Mouse (Mus musculus) erythroblast, embryonic 14.5 days (primary cell): Measurements from ENCODE around the gene Myo18a. TPM values are rescaled to one million over a fixed set of nuclear protein-coding genes. Genes with fewer than 3 reads are reported as not detected.
"Not testable (repeated sequence)": the region's sequence is repeated elsewhere in the genome, so short reads cannot be mapped to it uniquely, and the experiment has no call there.

Source experiments
- H3K27me3 ChIP-seq: 2 replicates; pipeline ENCODE4 v1.6.1; 2012; ENCODE audit warnings: inconsistent platforms; ENCODE audit not compliant: control insufficient read depth
- H3K36me3 ChIP-seq: 2 replicates; pipeline ENCODE4 v1.6.1; 2012; ENCODE audit warnings: mild to moderate bottlenecking, inconsistent platforms; ENCODE audit not compliant: control insufficient read depth
- H3K4me1 ChIP-seq: 2 replicates; pipeline ENCODE4 v1.6.1; 2012; ENCODE audit warnings: inconsistent platforms; ENCODE audit not compliant: control insufficient read depth
- H3K4me3 ChIP-seq: replicated peaks from 2 replicates; pipeline ENCODE3; 2012; ENCODE audit warnings: moderate library complexity, mild to moderate bottlenecking, inconsistent platforms
- H3K9me3 ChIP-seq: 2 replicates; pipeline ENCODE4 v1.6.1; 2012; ENCODE audit warnings: low read length, inconsistent platforms, mixed read lengths; ENCODE audit not compliant: control insufficient read depth
- GATA1 ChIP-seq: IDR thresholded peaks from 2 replicates; pipeline ENCODE4 v1.6.1; 2012; ENCODE audit warnings: low read length, inconsistent platforms, mixed read lengths
- TAL1 ChIP-seq: IDR thresholded peaks from 3 replicates; pipeline ENCODE4 v1.6.1; 2012; ENCODE audit warnings: low read length, inconsistent platforms, mixed read lengths
- polyA plus RNA-seq: library from polyadenylated mRNA; stranded (reverse); fragments of >175 nt; gene quantifications from 2 replicates; pipeline ENCODE4 v1.2.3, GENCODE M21; 2012

Myo18a gene
- polyA plus RNA-seq, 1 experiment, result 5.1 TPM

DNA sequence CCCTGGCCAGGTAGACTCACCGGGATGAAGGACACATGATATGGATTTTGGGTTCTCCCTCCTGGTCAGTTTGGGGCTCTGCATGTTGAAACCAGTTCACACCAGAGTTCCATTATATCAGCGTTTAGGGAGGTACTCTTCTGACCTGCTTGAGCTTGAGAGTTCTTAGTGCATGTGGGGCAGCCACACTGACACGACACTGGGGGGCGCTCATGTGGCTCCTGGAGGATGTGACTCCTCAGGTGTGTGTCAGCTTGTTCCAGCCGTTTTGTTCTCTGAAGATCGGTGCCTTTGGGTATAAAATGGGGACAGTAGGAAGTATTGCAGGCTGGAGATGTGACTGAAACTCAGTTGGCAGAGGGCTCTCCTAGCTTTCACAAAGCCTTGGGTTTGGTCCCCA lies 19.1 kb upstream of the Myo18a start:
- Histone ChIP-seq H3K4me1 (peaks cover 34% of the 10 kb centered on the region), H3K36me3 (no peaks in the 10 kb centered on the region), H3K9me3 (no peaks in the 10 kb centered on the region), H3K4me3 (no peak overlapping the region), H3K27me3 (peaks cover 5% of the 10 kb centered on the region; the same call in 1 of the 2 replicates)
- TF ChIP-seq TAL1 (no peak), GATA1 (no peak)

DNA sequence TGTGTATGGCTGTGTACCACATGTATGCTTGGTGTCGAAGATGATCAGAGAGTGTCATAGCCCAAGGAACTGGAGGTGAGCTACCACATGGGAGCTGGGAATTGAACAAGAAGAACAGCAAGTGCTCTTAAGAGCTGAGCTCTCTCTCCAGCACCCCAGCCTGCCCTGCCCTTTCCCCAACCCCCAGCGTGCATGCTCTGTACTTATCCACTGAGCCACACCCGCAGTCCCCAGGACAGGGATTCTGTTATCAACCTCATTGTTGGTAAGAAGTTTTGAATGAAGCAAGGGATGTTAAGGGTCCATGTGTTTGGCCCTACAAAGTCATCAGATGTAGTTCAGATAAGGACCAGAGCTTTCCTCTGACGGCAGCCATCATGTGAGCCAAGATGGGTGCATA lies 16.4 kb upstream of the Myo18a start:
- H3K27me3 ChIP-seq, result peaks cover 2% of the 10 kb centered on the region; the same call in 1 of the 2 replicates
- H3K36me3 ChIP-seq, result no peaks in the 10 kb centered on the region
- TF ChIP-seq TAL1, result no peak
- no peak for TF ChIP-seq GATA1
- H3K9me3 ChIP-seq, result no peaks in the 10 kb centered on the region
- no peak overlapping the region for H3K4me3 ChIP-seq
- peaks cover 47% of the 10 kb centered on the region for H3K4me1 ChIP-seq

DNA sequence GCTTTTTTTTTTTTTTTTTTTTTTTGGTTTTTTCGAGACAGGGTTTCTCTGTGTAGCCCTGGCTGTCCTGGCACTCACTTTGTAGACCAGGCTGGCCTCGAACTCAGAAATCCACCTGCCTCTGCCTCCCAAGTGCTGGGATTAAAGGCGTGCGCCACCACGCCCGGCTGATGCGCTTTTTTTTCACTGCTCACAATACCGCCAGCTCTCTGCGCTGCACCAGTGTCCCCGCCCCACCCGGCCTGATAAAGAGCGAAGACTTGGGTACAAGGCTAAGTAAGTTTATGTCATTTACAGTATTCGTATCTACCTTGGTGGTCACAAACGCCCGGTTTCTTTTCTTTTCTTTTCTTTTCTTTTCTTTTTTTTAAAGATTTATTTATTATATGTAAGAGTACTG lies 15.9 kb upstream of the Myo18a start:
- H3K27me3 ChIP-seq, H3K4me3 ChIP-seq, H3K36me3 ChIP-seq, H3K9me3 ChIP-seq: not testable (repeated sequence)
- peaks cover 52% of the 10 kb centered on the region for H3K4me1 ChIP-seq

DNA sequence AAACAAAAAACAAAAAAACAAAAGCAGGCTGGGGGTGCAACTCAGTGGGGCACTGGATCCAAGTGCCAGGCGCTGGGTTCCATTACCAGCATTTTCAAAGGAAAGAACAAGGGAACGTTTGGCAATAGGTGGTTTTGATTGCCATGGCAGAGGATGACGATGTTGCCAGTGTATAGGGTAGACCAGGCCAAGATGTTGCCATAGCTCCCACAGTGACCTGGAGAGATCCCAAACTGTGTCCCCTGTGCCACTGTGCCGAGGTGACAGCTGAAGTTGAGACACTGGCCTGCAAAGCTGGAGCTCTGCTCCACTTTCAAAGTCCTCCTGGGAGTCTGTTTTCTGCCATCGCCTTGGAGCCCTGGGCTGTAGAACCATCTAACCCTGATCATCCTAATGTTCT lies 14.1 kb upstream of the Myo18a start:
- H3K9me3 ChIP-seq, result no peaks in the 10 kb centered on the region
- H3K4me3 ChIP-seq, result no peak overlapping the region
- peaks cover 67% of the 10 kb centered on the region for H3K4me1 ChIP-seq
- H3K27me3 ChIP-seq, result no peaks in the 10 kb centered on the region
- no peaks in the 10 kb centered on the region for H3K36me3 ChIP-seq
- no peak for TF ChIP-seq TAL1
- no peak for TF ChIP-seq GATA1

DNA sequence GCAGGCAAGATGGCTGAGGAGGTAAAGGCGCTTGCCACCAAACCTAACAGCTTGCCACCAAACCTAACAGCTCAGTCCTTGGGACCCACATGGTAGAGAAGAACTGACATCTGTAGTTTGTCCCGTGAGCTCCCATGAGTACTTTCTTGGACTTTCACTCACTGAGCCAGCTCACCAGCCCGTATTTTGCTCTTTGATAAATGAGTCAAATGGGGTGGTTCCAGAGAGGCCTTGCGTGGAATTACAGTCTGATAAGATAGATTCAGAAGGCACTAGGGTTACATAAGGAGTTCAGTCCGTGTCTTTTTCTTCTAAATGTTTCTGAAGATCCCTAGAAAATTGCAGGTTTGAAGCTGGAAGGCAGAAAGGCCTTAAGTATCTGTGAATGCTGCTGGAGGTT lies 10.5 kb upstream of the Myo18a start:
- no peaks in the 10 kb centered on the region for H3K9me3 ChIP-seq
- no peaks in the 10 kb centered on the region for H3K36me3 ChIP-seq
- peak overlapping the region; percentile 51 for H3K4me3 ChIP-seq
- no peaks in the 10 kb centered on the region for H3K27me3 ChIP-seq
- no peak for TF ChIP-seq TAL1
- no peak for TF ChIP-seq GATA1
- H3K4me1 ChIP-seq, result peaks cover 63% of the 10 kb centered on the region

DNA sequence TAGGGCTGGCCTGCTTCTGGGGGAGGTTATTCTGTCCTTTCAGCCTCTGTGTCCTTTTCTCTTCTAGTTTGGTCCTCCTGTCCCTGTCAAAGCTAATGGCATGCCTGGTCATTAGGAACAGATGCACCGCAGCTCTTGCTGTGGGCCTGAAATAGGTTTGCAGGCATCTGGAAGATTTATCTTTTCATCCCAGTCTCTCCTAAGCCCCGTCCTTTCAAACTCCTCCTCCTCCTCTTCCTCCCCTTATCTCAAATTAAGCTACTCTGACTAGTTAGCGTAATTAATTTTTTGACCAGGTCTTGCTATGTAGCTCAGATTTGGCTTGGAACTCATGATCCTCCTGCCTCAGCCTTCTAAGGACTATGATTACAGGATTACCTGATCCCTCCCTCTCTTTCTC lies 9.6 kb upstream of the Myo18a start:
- H3K4me1 ChIP-seq, result peaks cover 56% of the 10 kb centered on the region

DNA sequence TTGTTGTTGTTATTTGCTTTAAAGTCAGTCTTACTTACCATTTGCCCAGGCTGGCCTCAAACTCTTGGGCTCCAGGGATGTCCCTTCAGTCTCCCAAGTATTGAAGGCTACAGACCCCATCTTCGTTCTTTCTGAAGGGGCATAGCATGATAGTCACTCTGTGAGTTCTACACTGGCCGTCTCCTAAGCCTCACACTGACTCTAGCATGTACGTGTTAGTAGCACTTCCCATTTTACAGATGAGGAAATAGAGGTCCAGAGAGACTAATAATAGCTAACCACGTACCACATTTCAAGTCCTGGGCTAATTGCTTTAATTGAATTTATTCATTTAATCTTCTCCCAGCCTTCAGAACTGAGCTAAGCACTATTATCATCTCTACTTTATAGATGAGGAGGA lies 3.0 kb upstream of the Myo18a start:
- TF ChIP-seq TAL1 (no peak), GATA1 (no peak)

More for the DNA sequence above, 9.6 kb upstream of the Myo18a start:
- TF ChIP-seq TAL1, result no peak
- 0 out of 2 replicates have a peak, but pooled peaks have one; percentile 12 for TF ChIP-seq GATA1
- Histone ChIP-seq H3K36me3 (no peaks in the 10 kb centered on the region), H3K9me3 (no peaks in the 10 kb centered on the region), H3K27me3 (no peaks in the 10 kb centered on the region), H3K4me3 (peak overlapping the region; percentile 51)

DNA sequence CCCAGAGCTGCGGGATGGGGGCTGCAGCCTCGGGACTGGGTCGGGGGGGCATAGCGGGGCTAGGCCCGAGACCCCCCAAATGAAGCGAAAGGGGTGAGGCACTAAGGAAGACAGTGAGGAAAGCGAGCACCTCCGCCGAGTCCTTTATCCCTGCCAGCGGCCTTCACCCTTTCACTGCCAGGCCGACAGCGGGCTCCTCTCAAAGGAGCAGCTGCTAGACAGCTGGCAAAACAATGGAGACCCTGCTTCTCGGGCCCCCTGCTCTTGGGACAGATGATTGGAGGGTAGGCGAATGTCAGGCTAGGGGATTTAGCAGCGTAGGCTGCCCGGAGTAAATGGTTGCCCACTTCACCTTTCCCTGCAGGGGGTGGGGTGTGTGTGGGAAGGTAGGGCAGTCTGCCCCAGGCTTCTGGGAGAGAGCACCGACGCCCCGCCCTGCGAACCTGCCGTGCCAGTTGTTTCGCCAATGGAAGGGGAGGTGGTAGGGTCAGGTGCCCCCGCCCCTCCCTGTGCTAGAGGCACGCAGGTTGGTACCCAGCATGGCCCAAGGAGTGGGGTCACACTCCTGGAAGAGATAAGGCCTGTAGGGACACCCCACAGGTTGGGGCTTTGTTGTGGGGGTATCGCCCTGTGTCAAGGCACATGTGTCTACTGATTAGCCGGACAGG lies 761 bp downstream of the Myo18a start:
- Histone ChIP-seq H3K27me3 (peaks cover 12% of the 10 kb centered on the region), H3K9me3 (no peaks in the 10 kb centered on the region), H3K36me3 (peaks cover 4% of the 10 kb centered on the region), H3K4me1 (peaks cover 51% of the 10 kb centered on the region), H3K4me3 (peak overlapping the region; percentile 92)
- TF ChIP-seq TAL1, result no peak
- TF ChIP-seq GATA1, result peak; percentile 12; the same call in 1 of the 2 replicates

More for the DNA sequence above, 3.0 kb upstream of the Myo18a start:
- Histone ChIP-seq H3K4me3 (no peak overlapping the region), H3K9me3 (no peaks in the 10 kb centered on the region), H3K4me1 (peaks cover 32% of the 10 kb centered on the region), H3K27me3 (peaks cover 12% of the 10 kb centered on the region), H3K36me3 (no peaks in the 10 kb centered on the region)

DNA sequence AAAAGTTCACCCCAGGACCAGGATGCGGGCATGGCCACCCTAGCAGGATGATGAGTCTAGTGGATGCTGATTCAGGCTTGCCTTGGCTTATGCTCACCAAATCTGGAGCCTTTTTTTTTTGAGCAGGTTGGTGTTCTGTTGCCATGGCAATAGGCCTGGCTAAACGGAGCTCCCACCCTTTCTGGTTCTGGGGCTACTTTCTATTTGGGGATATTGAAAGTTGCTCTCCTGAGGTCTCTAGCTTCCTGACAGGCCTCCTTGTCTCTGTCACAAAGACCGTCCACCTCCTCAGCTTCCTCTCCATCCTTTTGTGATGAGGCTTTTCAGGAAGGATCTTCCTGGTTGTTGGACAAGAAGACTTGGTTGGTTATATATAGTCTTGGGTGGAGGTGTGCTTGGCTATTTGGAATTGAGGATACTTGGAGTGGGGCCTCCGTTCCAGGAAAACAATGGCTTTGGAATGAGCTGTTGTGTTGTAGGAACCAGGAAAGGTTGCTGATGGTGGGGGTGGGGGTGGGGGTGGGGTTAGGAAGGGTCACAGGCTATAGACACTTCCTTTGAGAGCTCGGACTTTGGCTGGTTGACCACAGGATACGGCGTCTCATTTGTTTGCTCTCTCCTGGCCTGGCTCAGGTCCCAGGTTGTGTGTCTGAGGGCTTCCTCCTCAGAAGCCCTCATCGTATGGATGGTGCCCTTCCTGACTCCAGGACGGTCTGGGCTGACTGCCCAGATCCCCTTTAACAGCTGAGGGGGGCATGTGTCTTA lies 1.8 kb downstream of the Myo18a start:
- peaks cover 12% of the 10 kb centered on the region for H3K27me3 ChIP-seq
- TF ChIP-seq GATA1 (no peak), TAL1 (no peak)
- H3K36me3 ChIP-seq, result peaks cover 4% of the 10 kb centered on the region
- H3K4me3 ChIP-seq, result peak overlapping the region; percentile 92
- peaks cover 61% of the 10 kb centered on the region for H3K4me1 ChIP-seq
- H3K9me3 ChIP-seq, result no peaks in the 10 kb centered on the region

DNA sequence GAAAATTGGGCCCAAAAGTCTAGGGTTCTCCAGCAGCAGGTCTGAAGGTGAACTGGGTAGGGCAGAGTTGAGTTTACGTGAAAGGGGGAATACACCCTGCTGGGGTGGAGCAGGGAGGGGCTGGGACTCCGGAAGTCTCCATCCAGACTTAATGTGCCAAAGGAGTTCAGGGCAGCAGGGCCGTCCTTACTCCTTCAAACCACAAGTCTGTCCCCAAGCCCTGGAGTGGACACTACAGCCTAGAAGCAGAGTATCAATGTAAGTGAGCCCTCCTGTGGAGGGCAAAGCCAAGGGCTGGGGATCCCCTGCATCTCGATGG lies 2.4 kb downstream of the Myo18a start:
- peaks cover 4% of the 10 kb centered on the region for H3K36me3 ChIP-seq
- H3K4me3 ChIP-seq, result peak overlapping the region; percentile 72
- H3K9me3 ChIP-seq, result no peaks in the 10 kb centered on the region
- TF ChIP-seq GATA1, result no peak
- no peak for TF ChIP-seq TAL1
- H3K27me3 ChIP-seq, result peaks cover 6% of the 10 kb centered on the region
- H3K4me1 ChIP-seq, result peaks cover 66% of the 10 kb centered on the region
